Mouse (Mus musculus): ENCODE measurements around the gene Pqlc3. TPM values are rescaled to one million over a fixed set of nuclear protein-coding genes. Genes with fewer than 3 reads are reported as not detected.

Gene Pqlc3
- polyA plus RNA-seq, 1 experiment from 2014 or later: 1.8 TPM

Other genes with a start within 250 kb of the Pqlc3 start
- gene Greb1, start 199.5 kb downstream of the Pqlc3 start, polyA plus RNA-seq (2015; fragmentation: Nextera tagmentation; extraction: Ambion mirVana): 0.56 and 0.72 TPM in 2 replicates
- gene E2f6, start 189.4 kb downstream of the Pqlc3 start, polyA plus RNA-seq (2015; fragmentation: Nextera tagmentation; extraction: Ambion mirVana): 28.0 and 28.6 TPM in 2 replicates
- 15.6 and 15.9 TPM in 2 replicates for gene Rock2, start 105.5 kb downstream of the Pqlc3 start, polyA plus RNA-seq (2015; fragmentation: Nextera tagmentation; extraction: Ambion mirVana)
- gene 2410004P03Rik, start 11.3 kb upstream of the Pqlc3 start, polyA plus RNA-seq (2015; fragmentation: Nextera tagmentation; extraction: Ambion mirVana): 3.0 and 4.3 TPM in 2 replicates
- gene Kcnf1, start 176.5 kb upstream of the Pqlc3 start, polyA plus RNA-seq (2015; fragmentation: Nextera tagmentation; extraction: Ambion mirVana): 5.0 and 6.6 TPM in 2 replicates

Data from forebrain, embryonic 16.5 days (tissue).